ENCODE assay signal across 8 mouse cellular contexts in genomic region chr6:13070147-13070425, GRCm38 (mm10). TPM values are rescaled to one million over a fixed set of nuclear protein-coding genes. Genes with fewer than 3 reads are reported as not detected.
DNase-seq lines count a peak whose midpoint lies in the region; ATAC-seq and TF ChIP-seq lines count a peak whose summit lies in the region.

No protein-coding gene starts in this region.

- peak; percentile 29 for DNase-seq in lung, embryonic 14.5 days
- DNase-seq in lung, postnatal 14 days, result no peak
- DNase-seq in intestine, embryonic 14.5 days (ENCODE audit: low spot score), result no peak
- no peak for DNase-seq in left cerebral cortex, adult 18-20 months (ENCODE audit: low spot score in 2 of 2)
- DNase-seq in gastrocnemius, adult 8-10 months (ENCODE audit: low spot score in 2 of 2), result no peak
- DNase-seq in lung, postnatal 25 days (ENCODE audit: low spot score), result no peak

- no peak for TF ChIP-seq CTCF in lung, embryonic 14.5 days (IDR thresholded peaks at IDR 0.05; ENCODE audit: low read depth)

- H3K9me3 ChIP-seq in lung, embryonic 14.5 days (ENCODE audit: low read depth, low read length), result no peaks in the 10 kb centered on the region
- H3K9me3 ChIP-seq in embryonic facial prominence, embryonic 12.5 days, result no peaks in the 10 kb centered on the region
- H3K9me3 ChIP-seq in intestine, embryonic 14.5 days (ENCODE audit: control insufficient read depth, low read length), result no peaks in the 10 kb centered on the region

- peak overlapping the region; percentile 69; the same call in 1 of the 2 replicates for H3K27ac ChIP-seq in lung, embryonic 14.5 days (ENCODE audit: low read depth)
- H3K27ac ChIP-seq in embryonic facial prominence, embryonic 12.5 days, result peak overlapping the region; percentile 73; the same call in 1 of the 2 replicates
- peak overlapping the region; percentile 57 for H3K27ac ChIP-seq in intestine, embryonic 14.5 days (ENCODE audit: low read depth)

- no peaks in the 10 kb centered on the region for H3K27me3 ChIP-seq in lung, embryonic 14.5 days (ENCODE audit: insufficient read depth, low read length)
- no peaks in the 10 kb centered on the region for H3K27me3 ChIP-seq in embryonic facial prominence, embryonic 12.5 days
- H3K27me3 ChIP-seq in intestine, embryonic 14.5 days (replicated peaks; ENCODE audit: control insufficient read depth, insufficient read depth, low read length), result no peaks in the 10 kb centered on the region
- H3K27me3 ChIP-seq in myocyte (ENCODE audit: control insufficient read depth, insufficient read depth, insufficient read length), result no peaks in the 10 kb centered on the region

- H3K79me2 ChIP-seq in myocyte (ENCODE audit: control insufficient read depth, insufficient read depth), result peaks cover 5% of the 10 kb centered on the region

- peaks cover 19% of the 10 kb centered on the region; the same call in 1 of the 2 replicates for H3K36me3 ChIP-seq in lung, embryonic 14.5 days (ENCODE audit: insufficient read depth)
- H3K36me3 ChIP-seq in embryonic facial prominence, embryonic 12.5 days, result peaks cover 14% of the 10 kb centered on the region
- H3K36me3 ChIP-seq in intestine, embryonic 14.5 days (ENCODE audit: control insufficient read depth, insufficient read depth, low read length), result peaks cover 27% of the 10 kb centered on the region
- peaks cover 26% of the 10 kb centered on the region for H3K36me3 ChIP-seq in myocyte (ENCODE audit: control insufficient read depth, insufficient read depth)

- no peak for TF ChIP-seq POLR2A in myocyte (IDR thresholded peaks at IDR 0.05; ENCODE audit: insufficient read length, low read depth)

- H3K4me2 ChIP-seq in lung, embryonic 14.5 days, result peak overlapping the region; percentile 77
- peak overlapping the region; percentile 66 for H3K4me2 ChIP-seq in embryonic facial prominence, embryonic 12.5 days (replicated peaks)
- peak overlapping the region; percentile 68 for H3K4me2 ChIP-seq in intestine, embryonic 14.5 days (ENCODE audit: low read length)
- H3K4me2 ChIP-seq in myocyte (ENCODE audit: low read depth), result peak overlapping the region; percentile 82

- peak overlapping the region; percentile 93 for H3K9ac ChIP-seq in lung, embryonic 14.5 days
- H3K9ac ChIP-seq in embryonic facial prominence, embryonic 12.5 days, result peak overlapping the region; percentile 94
- peak overlapping the region; percentile 95 for H3K9ac ChIP-seq in intestine, embryonic 14.5 days (ENCODE audit: low read length)

- 0 out of 2 replicates have a peak, but pooled peaks have one; percentile 14 for ATAC-seq in lung, embryonic 14.5 days (ENCODE audit: insufficient read depth)
- ATAC-seq in embryonic facial prominence, embryonic 12.5 days (ENCODE audit: insufficient number of reproducible peaks, insufficient read depth, low FRiP score, low TSS enrichment), result no peak
- ATAC-seq in intestine, embryonic 14.5 days (replicated peaks; ENCODE audit: low FRiP score, low TSS enrichment, low read depth), result peak; percentile 65; the same call in 1 of the 2 replicates

- WGBS in lung, embryonic 14.5 days, result under 1% methylated on average over 11 of the region's 11 CpGs
- 1% methylated on average over 11 of the region's 11 CpGs for WGBS in embryonic facial prominence, embryonic 12.5 days
- 0% methylated on average over 11 of the region's 11 CpGs for WGBS in intestine, embryonic 14.5 days

- H3ac ChIP-seq in myocyte (ENCODE audit: control insufficient read depth, insufficient read length), result peak overlapping the region; percentile 36

- H3K4me1 ChIP-seq in lung, embryonic 14.5 days (ENCODE audit: insufficient read depth), result 0 out of 2 replicates have a peak, but pooled peaks cover 3% of the 10 kb centered on the region
- H3K4me1 ChIP-seq in embryonic facial prominence, embryonic 12.5 days, result peaks cover 5% of the 10 kb centered on the region; the same call in 1 of the 2 replicates
- peaks cover 4% of the 10 kb centered on the region; the same call in 1 of the 2 replicates for H3K4me1 ChIP-seq in intestine, embryonic 14.5 days (replicated peaks; ENCODE audit: control insufficient read depth, insufficient read depth, low read length)

- peak overlapping the region; percentile 91 for H3K4me3 ChIP-seq in lung, embryonic 14.5 days (ENCODE audit: low read depth, low read length)
- H3K4me3 ChIP-seq in embryonic facial prominence, embryonic 12.5 days, result peak overlapping the region; percentile 93
- peak overlapping the region; percentile 89 for H3K4me3 ChIP-seq in intestine, embryonic 14.5 days (ENCODE audit: low read depth, low read length)
- peak overlapping the region; percentile 50 for H3K4me3 ChIP-seq in myocyte

TF ChIP-seq in myocyte, 11 proteins besides CTCF, POLR2A, EP300 and RAD21:
- TF ChIP-seq MYOD1 (IDR thresholded peaks at IDR 0.05; ENCODE audit: control insufficient read depth in 1 of 3, insufficient read length in 2 of 3, low read depth in 2 of 3), result no peak
- TF ChIP-seq TCF12 (IDR thresholded peaks at IDR 0.05; ENCODE audit: insufficient read depth, poor library complexity, severe bottlenecking), result no peak
- no peak for TF ChIP-seq MYOG (IDR thresholded peaks at IDR 0.05; ENCODE audit: control insufficient read depth in 1 of 3, insufficient read depth in 1 of 3, insufficient read length in 2 of 3, low read depth in 2 of 3)
- no peak for TF ChIP-seq USF1 (IDR thresholded peaks at IDR 0.05; ENCODE audit: low read depth)
- no peak for TF ChIP-seq SRF (IDR thresholded peaks at IDR 0.05; ENCODE audit: control insufficient read depth, insufficient read length, low read depth)
- no peak for TF ChIP-seq CEBPB (IDR thresholded peaks at IDR 0.05; ENCODE audit: insufficient read depth, poor library complexity, severe bottlenecking)
- no peak for TF ChIP-seq REST (IDR thresholded peaks at IDR 0.05; ENCODE audit: insufficient read depth, insufficient read length)
- no peak for TF ChIP-seq POLR2AphosphoS2 (IDR thresholded peaks at IDR 0.05; ENCODE audit: insufficient read length, low read depth)
- no peak for TF ChIP-seq TCF3 (IDR thresholded peaks at IDR 0.05; ENCODE audit: insufficient read length, low read depth)
- TF ChIP-seq E2F4 (IDR thresholded peaks at IDR 0.05; ENCODE audit: insufficient read depth), result no peak
- no peak for TF ChIP-seq MAX (IDR thresholded peaks at IDR 0.05; ENCODE audit: low read depth)

RNA-seq across cellular contexts. Expression of gene Tmem106b, which starts 0.5 kb away (rescaled TPM):
- polyA plus RNA-seq in lung, embryonic 14.5 days (2014; fragmentation: Nextera tagmentation; extraction: Ambion mirVana), result 31.5 and 37.9 TPM in 2 replicates
- 32.9 and 36.2 TPM in 2 replicates for polyA plus RNA-seq in embryonic facial prominence, embryonic 12.5 days (2016; fragmentation: Nextera tagmentation; extraction: Ambion mirVana)
- polyA plus RNA-seq in intestine, embryonic 14.5 days (2014; fragmentation: Nextera tagmentation; extraction: Ambion mirVana), result 33.6 and 33.9 TPM in 2 replicates
- polyA plus RNA-seq in myocyte (2012; fragmentation: generic; extraction: Trizol), result 12.5 TPM
- 100 to 1,000 TPM; 155 TPM for total RNA-seq in left cerebral cortex, adult 18-20 months (2021)
- 10 to 100 TPM; 55.5 to 67.6 (median 59.1) TPM for total RNA-seq in gastrocnemius, adult 8-10 months (2022)
